ENCODE assay signal across 7 mouse cellular contexts in the genomic region with DNA sequence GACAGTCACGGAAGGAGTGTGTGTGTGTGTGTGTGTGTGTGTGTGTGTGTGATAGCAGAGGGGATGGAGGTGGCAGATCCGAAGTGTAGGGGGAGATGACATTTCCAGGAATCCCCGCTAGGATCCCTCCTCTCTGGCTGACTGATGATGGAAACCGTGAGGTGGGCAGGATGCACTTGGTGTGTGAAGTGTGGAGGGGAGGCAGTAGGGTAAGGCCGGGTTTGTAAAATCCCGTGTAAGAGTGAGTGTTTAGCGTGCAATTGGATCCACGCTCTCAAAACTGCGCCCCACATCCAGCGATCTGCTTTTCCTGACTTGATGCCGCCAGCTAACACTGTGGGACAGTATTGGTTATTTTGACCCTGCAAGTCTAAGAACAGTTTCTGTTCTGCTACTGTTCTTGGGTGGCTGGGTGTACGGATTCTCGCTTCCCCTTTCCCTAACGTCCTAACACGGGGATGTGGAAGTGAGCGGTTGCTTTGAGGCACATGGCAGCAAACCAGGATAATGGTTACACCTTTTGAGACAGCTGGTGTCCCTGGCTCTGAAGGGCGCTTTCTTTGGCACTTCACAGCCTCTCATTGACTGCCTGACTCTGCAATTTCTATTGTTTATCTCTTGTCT. TPM values are rescaled to one million over a fixed set of nuclear protein-coding genes. Genes with fewer than 3 reads are reported as not detected.
DNase-seq lines count a peak whose midpoint lies in the region; ATAC-seq lines count a peak whose summit lies in the region.

No protein-coding gene starts in this region.

- peak overlapping the region; percentile 76 for H3K4me3 ChIP-seq in heart, embryonic 12.5 days
- H3K4me3 ChIP-seq in limb, embryonic 15.5 days, result peak overlapping the region; percentile 74

- H3K9me3 ChIP-seq in heart, embryonic 12.5 days (replicated peaks), result 0 out of 2 replicates have a peak, but pooled peaks cover 3% of the 10 kb centered on the region
- no peaks in the 10 kb centered on the region for H3K9me3 ChIP-seq in limb, embryonic 15.5 days

- peak overlapping the region; percentile 89 for H3K4me2 ChIP-seq in heart, embryonic 12.5 days
- H3K4me2 ChIP-seq in limb, embryonic 15.5 days, result peak overlapping the region; percentile 91

- peak overlapping the region; percentile 74 for H3K9ac ChIP-seq in heart, embryonic 12.5 days
- peak overlapping the region; percentile 73 for H3K9ac ChIP-seq in limb, embryonic 15.5 days

- H3K27me3 ChIP-seq in heart, embryonic 12.5 days (replicated peaks), result peaks cover 18% of the 10 kb centered on the region
- H3K27me3 ChIP-seq in limb, embryonic 15.5 days, result peaks cover 21% of the 10 kb centered on the region

- H3K27ac ChIP-seq in heart, embryonic 12.5 days (ENCODE audit: poor library complexity, severe bottlenecking), result no peak overlapping the region
- no peak overlapping the region for H3K27ac ChIP-seq in limb, embryonic 15.5 days

- no peaks in the 10 kb centered on the region for H3K36me3 ChIP-seq in heart, embryonic 12.5 days
- H3K36me3 ChIP-seq in limb, embryonic 15.5 days, result no peaks in the 10 kb centered on the region

- ATAC-seq in heart, embryonic 12.5 days (ENCODE audit: insufficient number of reproducible peaks, low FRiP score), result peak; percentile 23; the same call in 1 of the 2 replicates
- no peak for ATAC-seq in limb, embryonic 15.5 days (ENCODE audit: insufficient number of reproducible peaks, low FRiP score, low TSS enrichment, low read depth)
- ATAC-seq in monocyte, adult 5-6 weeks (replicated peaks; ENCODE audit: insufficient number of reproducible peaks, low FRiP score, low TSS enrichment, poor library complexity, severe bottlenecking), result peak; percentile 76

- peak; percentile 35 to 83 for DNase-seq in right cerebral cortex, postnatal 10 days (ENCODE audit: low spot score in 2 of 2)
- no peak for DNase-seq in right cerebral cortex, postnatal 36 days (ENCODE audit: low spot score in 2 of 2)
- DNase-seq in cerebellum, postnatal 10 days, result peak; percentile 74 to 80
- DNase-seq in right cerebral cortex, postnatal 4 days, result no peak

- 3% methylated on average over 17 of the region's 17 CpGs for WGBS in heart, embryonic 12.5 days
- 1% methylated on average over 17 of the region's 17 CpGs for WGBS in limb, embryonic 15.5 days

- H3K4me1 ChIP-seq in heart, embryonic 12.5 days (replicated peaks), result peaks cover 6% of the 10 kb centered on the region
- peaks cover 13% of the 10 kb centered on the region for H3K4me1 ChIP-seq in limb, embryonic 15.5 days

RNA-seq across cellular contexts. Expression of a gene that starts 0.7 kb away (rescaled TPM):
- polyA plus RNA-seq in heart, embryonic 12.5 days (2016; fragmentation: Nextera tagmentation; extraction: Ambion mirVana), result 0.49 and 0.51 TPM in 2 replicates
- polyA plus RNA-seq in limb, embryonic 15.5 days (2015; fragmentation: Nextera tagmentation; extraction: Ambion mirVana), result 0.71 and 0.74 TPM in 2 replicates
- 5.5 to 7.1 TPM (median 6.4 TPM) in 3 replicates for total RNA-seq in monocyte, adult 5-6 weeks (2017)

Comparison
In these comparisons a context has a peak if more than half of its experiments do, and no peak if none do; other contexts are left out.
1. DNase-seq: peak in right cerebral cortex, postnatal 10 days (2 of 2) and cerebellum, postnatal 10 days (2 of 2); none in right cerebral cortex, postnatal 36 days (0 of 2) and right cerebral cortex, postnatal 4 days (single experiment).